Mouse (Mus musculus) ZHBTc4 (cell line): Measurements from ENCODE around the gene Galr2.

Experiments
- DNase-seq: peaks from one replicate; pipeline ENCODE4 v3.0.0-alpha.2; 2011; ENCODE audit warnings: low read depth, low spot score

Gene Galr2

DNA sequence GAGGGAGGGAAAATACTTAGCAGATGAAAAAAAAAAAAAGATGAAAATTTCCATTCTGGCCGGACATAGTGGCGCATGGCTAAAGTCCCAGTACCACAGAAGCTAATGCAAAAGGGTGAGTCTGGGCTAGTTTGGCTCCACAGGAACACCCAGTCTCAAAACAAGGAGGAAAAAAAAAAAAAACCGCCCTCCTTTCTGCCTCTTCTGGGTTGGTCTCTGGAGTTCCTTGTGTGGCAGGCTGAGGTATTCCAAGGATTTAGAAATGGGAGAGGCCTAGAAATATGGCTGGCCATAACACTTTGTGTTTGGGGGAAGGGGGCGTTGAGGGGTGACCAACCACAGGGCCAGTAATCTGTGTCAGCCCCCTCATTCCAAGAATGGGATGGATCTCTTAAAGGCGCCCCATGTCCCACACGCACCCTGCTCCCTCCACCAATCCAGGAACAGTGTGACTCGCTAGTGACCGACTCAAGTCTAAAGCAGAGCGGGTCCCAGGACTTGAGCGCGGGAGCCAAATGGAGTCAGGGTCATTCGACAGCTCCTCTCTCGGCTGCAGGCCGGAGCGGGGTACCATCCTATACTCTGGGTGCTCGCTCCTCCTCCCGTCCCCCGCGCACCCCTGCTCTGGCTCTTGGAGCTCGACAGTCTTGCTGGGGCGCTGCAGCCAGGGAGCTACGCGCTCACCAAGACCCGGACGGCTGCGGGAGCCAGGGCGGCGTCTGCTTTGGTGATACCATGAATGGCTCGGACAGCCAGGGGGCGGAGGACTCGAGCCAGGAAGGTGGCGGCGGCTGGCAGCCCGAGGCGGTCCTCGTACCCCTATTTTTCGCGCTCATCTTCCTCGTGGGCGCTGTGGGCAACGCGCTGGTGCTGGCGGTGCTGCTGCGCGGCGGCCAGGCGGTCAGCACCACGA is at the start of gene Galr2:
Gene Galr2 (plus strand): TSS at position 189 of the 913 bp plus-strand sequence.
- DNase-seq, result peak; percentile 55

DNA sequence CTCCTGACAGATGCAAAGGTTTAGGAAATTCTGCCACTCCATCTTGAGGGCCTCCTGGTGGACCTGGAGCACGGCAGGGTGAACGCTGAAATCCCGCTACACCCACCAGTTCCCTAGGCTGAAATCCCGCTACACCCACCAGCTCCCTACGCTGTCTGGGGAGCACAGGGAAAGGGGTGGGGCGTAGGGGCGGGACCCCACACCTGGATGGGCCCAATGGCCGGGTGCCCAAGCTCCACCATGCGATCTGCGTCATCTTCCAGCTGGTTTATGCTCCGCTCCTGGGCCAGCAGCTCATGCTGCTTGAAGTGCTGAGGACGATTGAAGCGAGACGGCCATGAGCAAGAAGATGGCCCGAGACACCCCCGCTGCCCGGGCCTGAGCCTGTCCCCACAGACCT is 48.3 kb upstream of the Galr2 start:
- DNase-seq, result peak; percentile 45

DNA sequence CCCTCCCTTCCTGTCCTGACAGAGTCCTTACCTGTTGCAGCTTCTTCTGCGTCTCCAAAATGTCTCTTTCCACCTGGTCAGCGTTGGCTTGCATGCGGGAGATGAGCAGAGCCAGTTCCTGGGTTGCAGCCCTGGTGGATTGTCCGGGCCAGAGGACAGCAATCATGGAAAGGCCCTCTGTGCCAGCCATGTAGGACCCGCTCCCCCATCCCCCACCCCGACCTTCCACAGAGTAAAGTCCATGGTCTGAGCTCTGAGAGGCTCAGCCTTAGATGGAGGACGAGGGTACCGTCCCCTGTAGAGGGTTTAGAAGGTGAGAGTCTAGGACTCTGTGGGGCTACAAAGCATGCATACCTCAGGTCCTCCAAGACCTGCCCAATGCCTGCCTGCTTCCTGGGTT is 45.8 kb upstream of the Galr2 start:
- no peak for DNase-seq

DNA sequence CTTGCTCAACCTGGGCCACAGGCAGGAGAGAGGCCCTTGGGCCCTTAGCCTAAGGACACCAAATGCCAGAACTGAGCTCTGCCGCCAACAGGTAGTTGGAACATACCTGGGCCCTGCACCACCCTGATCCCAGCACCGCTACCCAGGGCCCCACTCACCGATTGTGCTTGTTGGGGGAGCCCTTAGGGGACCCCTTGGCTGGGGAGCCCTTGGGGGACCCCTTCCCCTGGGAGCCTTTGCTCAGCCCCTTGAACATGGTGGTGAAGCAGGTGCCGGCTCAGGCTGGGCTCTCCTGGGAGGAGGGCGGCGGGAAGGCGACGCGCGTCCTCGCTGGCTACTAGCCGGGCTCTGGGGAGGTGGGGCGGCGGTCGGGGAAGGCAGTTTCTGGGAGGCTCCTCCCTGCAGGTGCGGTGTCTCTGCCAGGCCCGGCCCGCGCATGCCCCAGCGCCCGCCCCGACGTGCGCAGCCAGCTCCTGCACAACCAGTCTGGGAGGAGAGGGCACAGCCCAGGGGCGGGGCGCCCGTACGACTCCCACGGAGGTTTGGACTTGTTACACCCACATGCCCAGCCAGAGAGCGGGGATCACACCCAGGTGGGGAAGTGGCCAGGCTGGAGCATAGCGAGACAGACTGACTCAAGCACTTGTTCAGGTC is 42.9 kb upstream of the Galr2 start, which contains the start of gene Evpl:
Gene Evpl (minus strand): TSS at position 336 of the 654 bp plus-strand sequence.
- peak; percentile 73 for DNase-seq

DNA sequence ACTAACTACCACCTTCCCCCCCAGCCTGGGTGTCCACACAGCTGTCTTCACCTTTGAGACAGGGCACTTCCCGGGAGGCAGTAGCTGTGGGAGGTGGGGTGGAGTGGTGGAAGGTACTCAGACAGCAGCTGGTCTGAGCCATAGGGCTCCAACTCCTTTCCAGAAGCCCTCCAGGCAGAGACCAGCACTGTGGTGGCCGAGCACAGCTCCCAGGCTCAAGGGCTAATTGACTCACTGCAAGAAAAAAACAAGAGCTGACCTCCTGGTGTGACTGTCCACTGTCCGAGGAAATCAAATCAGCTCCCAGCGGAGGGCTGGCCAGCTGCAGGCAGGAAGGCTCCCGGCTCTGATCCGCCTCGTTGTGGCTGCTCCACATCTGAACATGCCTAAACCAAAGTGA is 40.9 kb upstream of the Galr2 start:
- no peak for DNase-seq

DNA sequence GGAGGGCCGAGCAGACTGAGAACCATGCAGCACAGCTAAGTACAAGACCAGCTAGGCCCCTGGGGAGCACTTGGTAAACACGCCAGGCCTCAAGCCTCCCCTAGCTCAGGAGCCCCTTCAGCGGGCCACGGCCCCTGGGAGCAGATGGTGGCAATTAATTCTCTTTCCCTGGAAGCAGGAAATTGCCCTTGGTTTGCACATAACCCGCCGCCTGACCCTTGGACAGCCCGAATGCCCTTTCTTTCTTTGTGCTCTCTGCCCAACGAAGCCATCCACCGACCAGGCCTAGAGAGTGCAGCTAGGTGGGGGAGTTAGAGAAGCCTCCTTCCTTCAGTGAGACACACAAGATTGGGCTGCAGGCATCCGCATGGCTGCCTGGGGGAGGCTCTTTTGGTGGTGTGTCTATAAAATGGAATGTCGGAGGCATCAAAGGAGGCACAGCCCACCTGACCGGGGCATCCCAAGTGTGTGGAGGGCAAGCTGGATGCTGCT is 38.9 kb upstream of the Galr2 start:
- peak; percentile 27 for DNase-seq

DNA sequence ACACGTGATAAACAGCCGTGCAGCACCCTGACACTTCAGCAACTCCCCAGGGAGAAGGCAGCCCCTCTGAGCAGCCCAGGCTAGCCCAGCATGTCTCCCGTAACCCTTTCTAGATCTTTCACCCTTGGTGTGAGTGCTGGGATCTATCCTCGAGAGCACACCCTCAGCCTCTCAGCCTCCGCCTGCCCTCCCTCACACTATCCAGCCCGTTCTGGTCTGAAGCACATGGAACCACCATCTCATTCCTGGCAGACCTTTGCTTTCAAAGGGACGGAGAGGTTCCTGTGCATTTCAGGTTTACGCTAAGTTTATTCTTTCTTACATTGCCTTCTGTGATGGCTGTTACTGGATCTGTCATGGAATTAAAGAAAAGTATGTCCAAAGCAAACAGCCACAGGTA is 36.2 kb upstream of the Galr2 start:
- no peak for DNase-seq

DNA sequence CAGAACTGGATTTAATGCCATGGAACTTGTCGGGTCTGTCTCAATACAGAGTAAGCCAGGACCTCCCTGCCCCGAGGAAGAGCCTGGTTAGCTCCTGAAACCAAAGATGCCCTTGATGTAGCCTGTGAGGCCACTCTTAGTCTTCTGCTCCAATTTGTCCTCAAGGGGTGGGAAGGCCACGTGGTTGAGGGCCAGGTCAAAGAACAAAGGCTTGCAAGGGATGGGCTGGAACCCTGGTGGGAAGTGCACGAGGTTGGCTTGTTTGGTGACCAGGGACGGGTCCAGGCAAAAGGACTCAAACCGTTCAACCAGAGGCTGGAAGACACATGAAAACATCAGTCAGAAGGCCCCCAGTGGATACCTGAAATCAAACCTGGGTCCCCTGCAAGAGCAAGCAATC is 35.1 kb upstream of the Galr2 start:
- DNase-seq, result no peak

DNA sequence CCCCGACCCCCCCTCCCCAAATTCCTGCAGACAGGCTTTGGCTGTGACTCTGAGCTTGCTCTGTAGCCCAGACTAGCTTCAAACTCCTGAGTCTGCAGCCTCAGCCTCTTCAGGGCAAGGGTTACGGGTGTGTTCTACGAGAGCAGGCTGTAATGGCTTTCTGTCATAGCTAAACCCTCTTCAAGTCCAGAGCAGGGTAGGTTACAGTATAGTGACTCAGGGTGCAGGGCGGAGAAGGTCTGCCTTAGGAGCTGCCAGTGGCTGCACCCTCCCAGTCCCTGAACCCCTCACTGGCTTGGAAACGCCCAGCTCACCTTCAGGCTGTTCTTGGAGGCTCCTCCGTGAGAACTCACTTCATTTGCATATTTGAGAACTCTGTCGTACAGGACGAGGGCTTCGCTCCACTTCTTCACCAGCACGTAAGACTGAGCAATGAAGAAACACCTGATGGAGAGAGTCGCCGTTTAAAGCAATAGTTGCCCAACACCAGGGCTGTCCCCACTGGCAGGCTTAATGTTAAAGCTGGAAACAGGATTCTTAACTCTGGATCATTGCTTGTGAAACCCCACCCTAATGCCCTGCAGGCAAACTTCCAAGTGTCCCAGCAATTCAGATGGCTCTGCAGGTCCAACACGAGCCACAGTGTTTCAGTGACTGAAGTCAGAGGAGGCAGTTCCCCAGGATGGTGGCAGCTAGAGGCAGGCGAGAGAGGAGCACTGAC is 33.1 kb upstream of the Galr2 start:
- peak; percentile 75 for DNase-seq

DNA sequence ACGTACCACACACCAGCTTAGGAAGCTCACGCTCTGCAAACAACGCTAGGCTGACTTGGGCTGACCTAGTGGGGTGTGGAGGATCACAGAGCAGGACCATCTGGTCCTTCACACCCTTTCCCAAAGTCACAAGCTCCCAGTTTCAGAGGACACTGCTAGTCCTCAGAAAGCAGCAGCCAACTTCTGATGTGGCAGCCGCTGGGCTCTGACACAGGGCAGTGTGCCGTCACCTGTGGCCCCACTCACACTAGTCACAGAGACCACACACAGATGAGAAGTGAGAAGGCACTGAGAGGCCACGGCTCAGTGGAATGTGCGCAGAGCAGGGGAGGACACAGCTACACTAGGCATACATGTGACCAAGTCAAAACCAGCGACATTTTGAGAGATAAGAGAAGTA is 29.8 kb upstream of the Galr2 start:
- DNase-seq, result no peak

DNA sequence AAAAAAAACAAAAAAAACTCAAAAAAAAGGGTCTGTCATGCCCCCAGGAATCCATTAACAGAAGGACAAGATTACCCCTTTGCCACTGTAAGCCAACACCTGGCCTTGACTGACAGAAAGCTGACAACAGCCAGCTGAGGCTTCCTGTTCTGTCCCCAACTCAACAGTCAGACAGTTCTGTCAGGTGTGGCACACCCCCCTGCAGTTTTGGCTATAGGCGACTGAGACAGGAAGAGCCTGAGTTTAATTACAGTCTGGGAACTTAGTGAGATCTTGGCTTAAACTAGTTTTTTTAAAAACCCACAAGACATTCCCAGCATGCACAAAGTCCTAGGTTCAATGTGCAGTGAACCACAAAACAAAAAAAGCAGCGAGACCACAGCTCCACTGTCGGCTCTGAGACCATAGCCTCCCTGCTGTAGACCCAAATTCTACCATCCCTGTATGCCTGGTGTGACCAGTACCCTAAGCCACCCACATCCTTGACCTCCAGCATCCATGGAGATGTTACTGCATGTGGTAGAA is 27.6 kb upstream of the Galr2 start:
- DNase-seq, result no peak

DNA sequence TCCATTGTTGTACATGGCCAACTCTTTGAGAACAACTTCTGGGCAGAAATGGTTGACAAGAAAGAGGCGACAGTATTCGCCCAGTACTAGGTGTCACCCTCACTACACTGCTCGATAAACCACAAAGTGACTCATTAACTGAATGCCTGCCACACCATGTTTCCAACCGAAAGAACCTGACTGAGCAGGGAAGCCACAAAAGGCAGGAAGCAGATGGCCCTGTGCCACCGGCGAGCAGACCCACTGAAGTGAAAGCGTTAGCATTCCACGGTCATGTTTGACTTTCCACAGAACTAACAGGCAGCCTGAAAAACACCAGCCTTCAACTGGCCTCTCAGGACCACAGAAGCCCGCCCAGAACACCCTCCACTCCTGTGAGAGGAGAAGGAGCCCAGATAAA is 26.1 kb upstream of the Galr2 start:
- no peak for DNase-seq

DNA sequence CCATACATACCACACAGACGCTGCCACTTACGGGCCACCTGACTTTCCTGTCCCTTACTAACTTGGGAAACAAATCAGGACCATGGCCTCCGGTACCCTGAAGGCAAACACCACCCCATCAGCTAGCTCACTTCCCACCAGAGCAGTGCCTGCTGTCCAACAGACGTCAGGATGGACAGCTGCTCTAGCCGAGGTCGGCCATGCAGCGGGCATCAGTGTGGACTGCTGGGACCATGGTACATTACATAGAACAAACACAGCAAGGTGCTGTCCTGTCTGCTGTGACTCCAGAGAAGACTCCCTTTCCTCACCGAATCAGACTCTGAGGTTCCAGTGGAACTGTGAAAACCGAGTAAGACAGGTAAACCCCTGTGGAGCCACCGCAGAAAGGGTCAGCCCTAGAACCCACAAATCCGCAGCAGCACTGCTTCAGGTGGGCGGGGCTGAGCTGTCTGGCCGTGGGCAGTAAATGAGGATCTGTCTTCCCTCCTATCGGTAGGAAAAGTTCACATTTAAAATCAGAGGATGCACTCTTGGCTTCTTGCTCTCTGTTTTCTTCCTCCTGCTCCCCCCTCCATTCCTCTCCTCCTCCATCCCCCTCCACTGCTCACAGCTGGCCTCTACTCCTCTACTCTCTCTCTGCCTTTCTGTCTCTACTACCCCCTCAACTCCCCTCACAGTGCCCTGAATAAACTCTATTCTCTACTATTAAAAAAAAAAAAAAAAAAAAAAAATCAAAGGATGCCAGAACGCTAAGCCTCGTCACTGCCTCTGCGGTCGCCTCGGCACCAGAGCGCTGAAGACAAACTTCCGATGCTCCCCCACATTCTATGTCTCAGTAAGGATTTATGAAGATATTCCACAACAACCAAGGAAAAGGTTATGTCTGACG is 25.4 kb upstream of the Galr2 start:
- DNase-seq, result no peak

DNA sequence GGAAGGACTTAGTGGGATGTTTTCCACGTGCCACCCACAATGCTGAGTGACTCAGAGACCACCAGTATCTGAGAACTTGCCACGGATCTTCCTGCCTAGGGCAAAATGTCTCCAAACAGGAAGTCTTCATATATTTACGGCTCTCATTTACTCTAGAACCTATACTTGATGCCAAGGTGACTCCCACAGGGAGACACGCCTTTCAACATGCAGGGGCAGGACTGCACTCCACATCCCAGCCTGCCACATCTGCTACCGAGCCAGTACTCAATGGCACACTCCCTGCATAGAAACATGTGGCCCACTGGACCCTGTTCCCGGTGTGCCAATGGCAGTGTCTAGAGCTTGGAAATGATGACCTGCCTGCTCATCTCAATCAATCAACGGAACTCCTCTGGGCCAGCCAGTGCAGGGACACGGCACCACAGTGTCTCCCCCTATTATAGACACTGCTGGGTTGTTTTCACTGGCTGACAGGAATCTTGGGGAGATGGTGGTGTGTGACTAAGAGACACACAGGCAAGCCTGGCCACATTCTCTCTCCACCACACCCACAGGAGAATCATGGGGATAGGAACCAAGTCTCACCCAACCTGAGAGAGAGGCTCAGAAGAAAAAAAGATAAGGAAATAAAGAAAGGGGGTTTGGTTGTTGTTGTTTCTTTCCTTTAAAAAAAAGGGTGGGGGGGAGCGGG is 24.6 kb upstream of the Galr2 start:
- DNase-seq, result no peak

DNA sequence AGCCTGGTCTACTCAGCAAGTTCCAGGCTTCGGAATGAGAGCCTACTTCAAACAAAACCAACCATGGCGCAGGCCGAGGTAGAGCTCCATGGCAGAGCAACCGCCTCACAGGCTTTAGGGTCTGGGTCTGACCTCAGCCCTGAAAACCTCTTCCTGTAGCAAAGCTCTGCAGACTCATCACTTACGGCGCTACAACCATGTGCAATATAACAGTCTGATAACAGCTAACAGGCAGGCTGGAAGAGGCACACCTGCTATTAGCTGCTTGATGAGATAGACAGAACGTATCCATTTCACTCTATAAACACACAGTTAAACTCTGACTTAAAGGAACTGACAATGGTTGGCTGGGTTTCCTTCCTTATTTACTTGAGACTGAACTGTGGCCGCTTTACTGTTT is 21.3 kb upstream of the Galr2 start:
- DNase-seq, result no peak

DNA sequence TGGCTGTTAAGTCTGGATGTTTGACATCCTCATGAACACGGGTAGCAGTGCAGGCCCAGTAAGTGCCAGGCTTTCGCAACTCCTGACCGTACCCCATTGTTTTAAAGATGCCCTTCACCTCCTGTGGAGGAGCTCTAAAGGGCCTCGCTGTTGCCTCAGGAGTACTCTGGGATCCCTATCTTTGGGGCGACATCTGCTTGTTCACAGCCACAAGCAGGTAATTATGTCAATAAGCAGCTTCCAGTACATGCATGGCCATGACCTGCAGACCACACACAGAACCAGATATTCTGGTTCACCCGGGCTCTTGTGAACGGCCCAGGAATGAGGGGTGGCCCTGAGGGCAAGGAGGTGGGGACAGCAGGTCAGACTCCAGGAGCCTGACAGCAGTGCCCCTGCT is 20.5 kb upstream of the Galr2 start:
- DNase-seq, result no peak

DNA sequence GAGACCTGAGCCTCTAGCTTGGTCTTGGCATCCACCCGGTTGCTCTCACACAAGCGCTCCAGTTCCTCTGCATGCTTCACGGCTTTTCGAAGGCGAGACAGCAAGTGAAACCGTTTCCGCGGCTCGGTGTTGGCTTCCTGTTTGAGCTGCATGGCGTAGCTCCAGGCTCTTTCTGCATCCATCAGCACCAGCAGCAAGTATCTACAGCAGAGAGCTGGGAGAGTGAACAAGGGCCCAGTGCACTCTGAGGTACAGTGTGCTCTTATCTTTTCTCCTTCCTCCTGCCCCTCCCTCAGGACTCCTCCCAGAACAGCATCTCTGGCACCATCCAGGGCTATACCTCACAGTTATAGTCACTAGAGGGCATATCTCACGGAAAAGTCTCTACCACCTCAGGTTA is 15.4 kb upstream of the Galr2 start:
- no peak for DNase-seq

DNA sequence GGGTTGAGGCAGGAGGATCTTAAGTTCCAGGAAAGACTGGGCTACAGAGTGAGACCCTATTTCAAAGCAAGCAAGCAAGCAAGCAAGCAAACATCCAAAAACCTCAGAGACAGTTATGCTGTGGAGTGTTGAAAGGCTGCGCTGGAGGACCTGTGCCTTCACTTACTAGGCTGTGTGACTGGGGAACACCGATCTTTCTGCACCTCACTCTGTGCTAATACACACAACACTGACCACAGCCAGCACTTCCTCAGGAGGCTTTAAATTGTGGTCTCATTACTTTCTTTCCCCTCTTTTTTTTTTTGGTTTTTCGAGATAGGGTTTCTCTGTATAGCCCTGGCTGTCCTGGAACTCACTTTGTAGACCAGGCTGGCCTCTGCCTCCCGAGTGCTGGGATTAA is 14.9 kb upstream of the Galr2 start:
- DNase-seq, result no peak

DNA sequence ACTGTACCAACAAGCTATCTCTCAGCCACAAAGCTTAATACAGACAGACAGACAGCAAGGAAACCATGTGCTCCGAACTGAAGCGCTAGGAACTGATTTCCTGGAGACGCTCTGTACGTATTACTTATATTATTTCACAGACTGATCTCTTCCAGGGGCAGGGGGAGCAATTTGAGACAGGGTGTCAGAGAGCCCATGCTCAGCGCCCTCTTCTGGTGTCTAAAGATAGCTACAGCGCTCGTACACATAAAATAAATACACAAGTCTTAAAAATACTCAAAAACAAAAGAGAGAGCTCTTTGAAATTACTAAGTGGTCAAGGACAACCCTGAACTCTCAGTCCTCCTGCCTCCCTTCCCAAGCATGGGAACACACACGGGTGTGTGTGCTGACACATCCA is 13.1 kb upstream of the Galr2 start:
- peak; percentile 67 for DNase-seq

DNA sequence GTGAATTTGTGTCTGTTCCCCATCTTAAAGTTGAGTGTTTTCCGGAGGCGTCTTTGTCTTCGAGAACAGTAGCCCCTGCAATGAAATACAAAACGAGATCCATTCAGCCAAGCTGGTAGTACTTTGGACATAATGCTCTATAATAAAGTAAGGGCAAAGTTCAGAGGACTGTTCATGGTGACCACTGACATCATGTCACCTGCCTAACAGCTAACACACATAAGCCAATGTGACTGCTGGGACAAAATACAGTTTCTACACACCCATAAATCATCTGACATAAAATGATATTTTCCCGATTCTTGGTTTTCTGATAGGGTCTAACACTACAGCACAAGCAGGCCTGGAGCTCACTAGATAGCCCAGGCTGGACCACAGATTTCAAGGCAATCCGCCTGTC is 12.4 kb upstream of the Galr2 start:
- no peak for DNase-seq
